Mouse (Mus musculus) frontal cortex, postnatal 10 days (tissue): Measurements from ENCODE around the gene 4921536K21Rik.

ENCODE experiments used
- DNase-seq, 2 experiments: peaks; one replicate each; pipeline ENCODE4 v3.0.0; 2022; ENCODE audit warnings: low spot score in 2 of 2, mixed read lengths in 1 of 2

4921536K21Rik gene

GRCm38 (mm10) chr11:3854156-3854555 is 40.7 kb downstream of the 4921536K21Rik start:
- DNase-seq: no peak

GRCm38 (mm10) chr11:3853481-3854034 is 41.3 kb downstream of the 4921536K21Rik start:
- peak; percentile 27 to 42 for DNase-seq

- no peak for DNase-seq
These were observed 41.9 kb downstream of the 4921536K21Rik start for GRCm38 (mm10) chr11:3853031-3853430.

- no peak for DNase-seq
These were observed 43.0 kb downstream of the 4921536K21Rik start for GRCm38 (mm10) chr11:3851872-3852271.

GRCm38 (mm10) chr11:3850746-3851277 is 44.1 kb downstream of the 4921536K21Rik start:
- DNase-seq: no peak

GRCm38 (mm10) chr11:3850315-3850614 is 44.6 kb downstream of the 4921536K21Rik start:
- no peak for DNase-seq

GRCm38 (mm10) chr11:3849469-3850314 is 45.2 kb downstream of the 4921536K21Rik start:
- no peak for DNase-seq

- DNase-seq: no peak
These were observed 48.5 kb downstream of the 4921536K21Rik start for GRCm38 (mm10) chr11:3846351-3846750.

- DNase-seq: no peak
These were observed 50.8 kb downstream of the 4921536K21Rik start for GRCm38 (mm10) chr11:3843943-3844734.
